In genomic region chr4:155943534-155944249, GRCm38 (mm10) we compare ENCODE assay signal across 8 mouse cellular contexts. TPM values are rescaled to one million over a fixed set of nuclear protein-coding genes. Genes with fewer than 3 reads are reported as not detected.
A peak's percentile ranks its signal among the peaks of the same experiment; 100 is the strongest.
DNase-seq lines count a peak whose midpoint lies in the region; ATAC-seq lines count a peak whose summit lies in the region.

Gene Ube2j2, plus strand, starts transcription at chr4:155943831.

- peak; percentile 95 for DNase-seq in CD4-positive, CD25-positive, alpha-beta regulatory T cell, adult 2 months (ENCODE audit: low read depth, low spot score)
- DNase-seq in fat pad, adult 2 months (ENCODE audit: extremely low read depth, low read depth, low spot score), result peak; percentile 74
- peak; percentile 96 for DNase-seq in kidney, postnatal 10 days
- peak; percentile 92 to 93 for DNase-seq in natural killer cell, adult 2 months (ENCODE audit: low spot score in 2 of 2)

- peak within 1 kb of the TSS; percentile 97 for H3K9ac ChIP-seq in heart, embryonic 13.5 days
- H3K9ac ChIP-seq in liver, embryonic 12.5 days, result peak within 1 kb of the TSS; percentile 96
- peak within 1 kb of the TSS; percentile 82 for H3K9ac ChIP-seq in stomach, embryonic 15.5 days

- peak within 1 kb of the TSS; percentile 61 for H3K27ac ChIP-seq in brown adipose tissue, adult 24 weeks (replicated peaks; ENCODE audit: low read depth, low read length)
- peak within 1 kb of the TSS; percentile 84 for H3K27ac ChIP-seq in heart, embryonic 13.5 days (replicated peaks)
- peak within 1 kb of the TSS; percentile 85 for H3K27ac ChIP-seq in liver, embryonic 12.5 days
- H3K27ac ChIP-seq in stomach, embryonic 15.5 days, result peak within 1 kb of the TSS; percentile 87

- no peaks in the 10 kb centered on the region for H3K9me3 ChIP-seq in heart, embryonic 13.5 days
- no peaks in the 10 kb centered on the region for H3K9me3 ChIP-seq in liver, embryonic 12.5 days (replicated peaks)
- H3K9me3 ChIP-seq in stomach, embryonic 15.5 days, result no peaks in the 10 kb centered on the region

- H3K27me3 ChIP-seq in heart, embryonic 13.5 days (replicated peaks), result no peaks in the 10 kb centered on the region; the same call in 1 of the 2 replicates
- H3K27me3 ChIP-seq in liver, embryonic 12.5 days (replicated peaks), result peaks cover 26% of the 10 kb centered on the region
- no peaks in the 10 kb centered on the region for H3K27me3 ChIP-seq in stomach, embryonic 15.5 days (replicated peaks)

- H3K4me1 ChIP-seq in brown adipose tissue, adult 24 weeks (ENCODE audit: control insufficient read depth, insufficient read depth, insufficient read length, low read length), result peaks cover 5% of the 10 kb centered on the region
- H3K4me1 ChIP-seq in heart, embryonic 13.5 days, result peaks cover 25% of the 10 kb centered on the region
- peaks cover 40% of the 10 kb centered on the region for H3K4me1 ChIP-seq in liver, embryonic 12.5 days
- H3K4me1 ChIP-seq in stomach, embryonic 15.5 days, result peaks cover 15% of the 10 kb centered on the region

- H3K36me3 ChIP-seq in heart, embryonic 13.5 days, result peaks cover 23% of the 10 kb centered on the region
- H3K36me3 ChIP-seq in liver, embryonic 12.5 days, result peaks cover 29% of the 10 kb centered on the region
- peaks cover 10% of the 10 kb centered on the region; the same call in 1 of the 2 replicates for H3K36me3 ChIP-seq in stomach, embryonic 15.5 days

- H3K4me3 ChIP-seq in brown adipose tissue, adult 24 weeks (ENCODE audit: insufficient read depth, low read depth, low read length), result peak within 1 kb of the TSS; percentile 65
- H3K4me3 ChIP-seq in heart, embryonic 13.5 days, result peak within 1 kb of the TSS; percentile 99
- H3K4me3 ChIP-seq in liver, embryonic 12.5 days, result peak within 1 kb of the TSS; percentile 99
- peak within 1 kb of the TSS; percentile 95 for H3K4me3 ChIP-seq in stomach, embryonic 15.5 days (replicated peaks)

- under 1% methylated on average over 73 of the region's 85 CpGs for WGBS in heart, embryonic 13.5 days
- WGBS in liver, embryonic 12.5 days (ENCODE audit: insufficient replicate concordance), result under 1% methylated on average over 70 of the region's 85 CpGs
- WGBS in stomach, embryonic 15.5 days, result under 1% methylated on average over 85 of the region's 85 CpGs

- peak; percentile 91 for ATAC-seq in heart, embryonic 13.5 days (ENCODE audit: extremely low read depth, insufficient number of reproducible peaks, low FRiP score, low TSS enrichment)
- peak; percentile 95 for ATAC-seq in liver, embryonic 12.5 days
- peak; percentile 98 for ATAC-seq in stomach, embryonic 15.5 days (ENCODE audit: insufficient read depth, low FRiP score, low read depth)

- peak within 1 kb of the TSS; percentile 97 for H3K4me2 ChIP-seq in heart, embryonic 13.5 days
- H3K4me2 ChIP-seq in liver, embryonic 12.5 days, result peak within 1 kb of the TSS; percentile 96
- H3K4me2 ChIP-seq in stomach, embryonic 15.5 days, result peak within 1 kb of the TSS; percentile 88

RNA-seq across cellular contexts. Expression of gene Ube2j2, which starts in this region (rescaled TPM):
- polyA plus RNA-seq in brown adipose tissue, adult 24 weeks (2012; ENCODE audit: insufficient read depth, insufficient read length, missing spikeins), result 34.8 and 46.2 TPM in 2 replicates
- 72.0 and 81.6 TPM in 2 replicates for polyA plus RNA-seq in heart, embryonic 13.5 days (2015; fragmentation: Nextera tagmentation; extraction: Ambion mirVana)
- polyA plus RNA-seq in liver, embryonic 12.5 days (2016; fragmentation: Nextera tagmentation; extraction: Ambion mirVana), result 106 and 111 TPM in 2 replicates
- 100 and 102 TPM in 2 replicates for polyA plus RNA-seq in stomach, embryonic 15.5 days (2015; fragmentation: Nextera tagmentation; extraction: Ambion mirVana)

Comparison
In these comparisons a context has a peak if more than half of its experiments do, and no peak if none do; other contexts are left out.
1. Peak in every context shown above with its lines: DNase-seq, ATAC-seq, H3K4me3 ChIP-seq and H3K27ac ChIP-seq.